Mouse (Mus musculus) kidney, embryonic 16.5 days (tissue): ENCODE measurements at regions not wholly inside any gene's neighbourhood (a gene's known extent, or its start where the extent isn't known, plus 50 kb on each side); places are given as distances from the start of the nearest gene placed in this dataset.

Experiments used
- ATAC-seq: fragments of 200-750 bp; cut with Nextera tagmentation; 2 replicates; pipeline ENCODE4 v1.8.0; 2017; ENCODE audit warnings: moderate TSS enrichment; ENCODE audit not compliant: low FRiP score, low TSS enrichment
- H3K27ac ChIP-seq: fragments of 300-500 bp; sonication (generic); 2 replicates; pipeline ENCODE4 v1.5.1; 2014; ENCODE audit warnings: low read length
- H3K27me3 ChIP-seq: fragments of 300-500 bp; sonication (generic); 2 replicates; pipeline ENCODE4 v1.6.1; 2014; ENCODE audit warnings: low read length, control low read depth, mixed read lengths; ENCODE audit not compliant: insufficient read depth
- H3K36me3 ChIP-seq: fragments of 300-500 bp; sonication (generic); 2 replicates; pipeline ENCODE4 v1.6.1; 2014; ENCODE audit warnings: low read length, control low read depth, mixed read lengths; ENCODE audit not compliant: insufficient read depth
- H3K4me1 ChIP-seq: fragments of 300-500 bp; sonication (generic); 2 replicates; pipeline ENCODE4 v1.6.1; 2014; ENCODE audit warnings: low read length, control low read depth, mixed read lengths; ENCODE audit not compliant: insufficient read depth
- H3K4me2 ChIP-seq: fragments of 300-500 bp; sonication (generic); replicated peaks from 2 replicates; pipeline ENCODE4 v1.6.1; 2014; ENCODE audit warnings: low read depth, low read length
- H3K4me3 ChIP-seq: fragments of 300-500 bp; sonication (generic); 2 replicates; pipeline ENCODE4 v1.5.1; 2014; ENCODE audit warnings: mild to moderate bottlenecking, low read length
- H3K9ac ChIP-seq: fragments of 300-500 bp; sonication (generic); replicated peaks from 2 replicates; pipeline ENCODE4 v1.6.1; 2014; ENCODE audit warnings: low read length
- H3K9me3 ChIP-seq: fragments of 300-500 bp; sonication (generic); 2 replicates; pipeline ENCODE4 v1.6.1; 2016; ENCODE audit warnings: low read length, control low read depth
- WGBS: fragments of 180-500 bp; shearing (Covaris S2); extraction: QIAGEN DNeasy Blood & Tissue Kit; methylation state at CpG from one replicate; pipeline ENCODE4 v1.1.7; 2014; 5-methylcytosine and 5-hydroxymethylcytosine counted together

GRCm38 (mm10) chr11:10205257-10205656 is 908.8 kb upstream of the Vwc2 start:
- no peaks in the 10 kb centered on the region for H3K4me1 ChIP-seq
- no peak overlapping the region for H3K4me2 ChIP-seq
- no peak for ATAC-seq
- H3K36me3 ChIP-seq = no peaks in the 10 kb centered on the region
- H3K27ac ChIP-seq = no peak overlapping the region
- no peaks in the 10 kb centered on the region for H3K27me3 ChIP-seq
- H3K9ac ChIP-seq = no peak overlapping the region
- WGBS = 70% methylated on average over 3 of the region's 3 CpGs
- H3K9me3 ChIP-seq = no peaks in the 10 kb centered on the region
- no peak overlapping the region for H3K4me3 ChIP-seq
